Mouse (Mus musculus) kidney, adult 11 months (tissue): ENCODE results near the gene Serpinf1.

ENCODE experiments used
- DNase-seq: peaks from one replicate; pipeline ENCODE4 v3.0.0; 2022

Gene Serpinf1

DNA sequence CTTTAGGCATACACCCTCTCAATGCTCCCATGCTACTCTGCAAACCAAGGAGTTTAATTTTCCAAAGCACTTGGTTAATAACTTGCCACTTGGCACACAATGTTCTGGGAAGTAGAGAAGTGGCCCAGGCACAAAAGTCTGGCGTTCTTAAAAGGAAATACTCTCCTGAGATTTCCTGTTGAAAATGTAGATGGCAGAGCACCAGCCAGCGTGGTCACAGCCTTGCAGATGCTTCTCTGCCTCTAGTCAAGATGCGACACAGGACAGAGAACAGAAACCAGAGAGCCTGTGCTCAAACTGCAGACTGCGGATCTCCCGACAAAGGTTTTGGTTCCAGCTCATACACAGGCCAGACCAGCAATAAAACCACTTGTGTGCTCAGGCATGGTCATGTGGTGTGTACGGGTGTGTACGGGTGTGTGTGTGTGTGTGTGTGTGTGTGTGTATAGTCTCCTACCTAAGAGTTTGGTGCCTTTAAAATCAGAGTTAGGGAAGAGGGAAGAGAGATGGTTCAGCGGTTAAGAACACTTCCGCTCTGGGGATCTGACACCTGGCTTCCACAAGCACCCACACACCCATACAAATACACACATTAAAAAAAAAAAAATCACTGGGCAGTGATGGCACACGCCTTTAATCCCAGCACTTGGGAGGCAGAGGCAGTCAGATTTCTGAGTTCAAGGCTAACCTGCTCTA is 32.7 kb upstream of the Serpinf1 start:
- DNase-seq, result no peak

DNA sequence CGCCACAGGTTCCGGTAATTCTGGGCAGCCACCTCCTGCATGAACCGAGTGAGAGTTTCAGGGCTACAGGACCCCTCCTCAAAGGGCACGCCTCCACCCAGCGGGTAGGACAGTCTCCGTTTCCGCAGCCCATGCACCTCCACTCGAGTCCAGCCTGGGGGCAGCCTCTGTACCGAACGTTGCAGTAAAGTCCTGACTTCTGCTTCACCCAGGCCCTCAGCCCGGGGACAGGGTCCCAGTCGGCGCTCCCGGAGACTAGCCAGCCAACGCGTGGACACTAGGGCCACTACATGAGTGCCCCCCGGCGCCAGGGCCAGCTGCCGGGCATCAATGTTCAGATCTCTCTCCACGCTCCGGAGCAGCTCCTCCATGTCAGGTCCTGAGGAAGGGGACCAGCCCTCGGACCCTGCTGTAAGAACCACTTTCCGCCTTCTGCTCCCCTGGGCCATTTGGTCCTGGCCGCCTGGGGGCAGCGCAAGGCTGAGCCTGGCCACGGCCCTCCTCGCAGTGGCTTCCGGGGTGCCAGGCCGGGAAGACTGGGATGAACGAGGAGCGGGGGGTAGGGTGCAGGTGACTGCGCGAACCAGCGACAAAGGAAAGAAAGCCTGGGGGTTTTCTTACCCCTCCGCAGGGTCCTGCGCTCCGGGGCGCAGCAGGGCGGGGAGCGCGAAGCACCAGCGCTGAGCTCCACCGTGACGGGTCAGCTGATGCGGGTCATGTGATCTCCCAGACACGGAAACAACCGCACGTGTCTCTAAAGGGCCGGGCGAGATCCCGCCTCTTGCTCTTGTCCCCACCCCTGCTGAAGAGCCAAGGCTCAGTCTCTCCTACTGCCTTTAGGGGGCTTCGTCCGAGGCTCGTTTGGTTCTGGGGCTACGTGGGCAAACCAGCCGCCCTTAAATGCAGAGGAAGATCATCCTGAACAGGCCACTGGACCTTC is 31.8 kb upstream of the Serpinf1 start, which contains the start of gene Wdr81:
TSS of gene Wdr81 (minus strand) at position 727 of the 940 bp plus-strand sequence.
- peak; percentile 90 for DNase-seq

DNA sequence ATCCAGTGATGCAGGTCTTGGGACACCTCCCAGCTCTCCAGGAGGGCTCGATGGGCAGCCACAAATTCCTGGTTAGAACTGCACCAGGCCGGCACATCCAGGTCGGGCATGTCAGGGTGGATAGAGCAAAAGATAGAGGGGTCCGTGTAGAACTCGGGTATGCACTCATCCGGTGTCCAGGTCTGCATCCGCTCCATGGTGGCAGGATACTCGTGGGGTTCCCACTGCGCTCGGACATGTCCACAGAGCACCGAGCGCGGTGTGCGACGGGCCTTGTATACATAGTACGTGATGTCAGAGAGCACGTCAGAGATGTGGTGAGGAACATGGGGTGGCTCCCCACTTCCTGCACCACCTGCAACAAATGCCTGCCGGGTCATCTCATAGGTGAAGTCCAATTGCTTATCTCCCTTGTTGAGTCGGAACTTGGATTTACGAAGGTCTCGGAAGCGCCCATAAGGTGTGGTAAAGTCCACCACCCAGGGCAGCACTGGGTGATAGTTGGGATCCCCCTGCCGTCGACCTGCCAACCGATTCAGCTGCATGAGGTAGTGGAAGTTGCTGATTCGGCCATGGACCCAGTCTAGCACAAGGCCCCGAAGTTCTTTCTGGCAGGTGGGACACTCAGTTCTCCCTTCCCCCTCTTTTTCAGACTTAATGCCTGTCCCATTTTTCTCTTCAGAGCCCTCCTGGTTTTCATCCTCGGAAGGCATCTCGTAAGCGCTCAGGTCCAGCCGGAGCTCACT is 30.5 kb upstream of the Serpinf1 start:
- DNase-seq, result no peak

DNA sequence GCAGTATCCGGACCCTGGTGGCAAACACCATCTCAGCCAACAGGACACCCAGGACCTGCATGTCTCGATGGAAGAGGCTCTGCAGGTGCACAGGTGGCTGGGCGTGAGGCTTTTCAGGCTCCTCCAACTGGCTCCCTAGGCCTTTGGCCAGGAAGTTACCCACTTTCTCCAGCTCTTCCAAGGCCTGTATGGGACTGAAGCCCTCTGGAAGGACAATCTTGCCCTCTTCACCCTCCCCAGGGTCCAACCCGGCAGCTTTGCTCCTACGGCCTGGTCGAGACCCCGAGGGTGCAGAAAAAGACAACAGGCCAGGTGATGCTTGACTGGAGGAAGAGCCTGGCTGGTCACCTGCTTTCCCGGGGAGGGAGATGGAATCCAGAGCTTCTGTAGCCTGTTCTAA is 29.6 kb upstream of the Serpinf1 start:
- DNase-seq, result no peak

DNA sequence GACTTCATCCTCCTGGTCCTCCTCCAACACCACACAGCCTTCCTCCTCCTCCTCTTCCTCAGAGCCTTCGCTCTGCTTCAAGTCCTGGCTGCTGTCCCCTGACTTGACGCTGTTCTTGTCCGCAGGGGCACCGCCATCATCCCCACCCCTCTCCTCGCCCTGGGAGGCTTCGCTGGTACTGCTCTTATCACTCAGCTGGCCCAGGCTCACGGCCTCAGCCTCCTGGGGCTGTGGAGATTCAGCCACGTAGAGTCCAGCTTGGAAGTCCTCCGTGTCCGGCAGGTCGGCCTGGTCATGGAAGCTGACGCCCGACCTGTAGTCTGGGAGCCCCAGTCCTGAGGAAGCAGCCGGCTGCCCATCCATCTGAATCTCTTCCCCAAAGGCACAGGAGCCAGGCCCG is 28.4 kb upstream of the Serpinf1 start:
- no peak for DNase-seq

DNA sequence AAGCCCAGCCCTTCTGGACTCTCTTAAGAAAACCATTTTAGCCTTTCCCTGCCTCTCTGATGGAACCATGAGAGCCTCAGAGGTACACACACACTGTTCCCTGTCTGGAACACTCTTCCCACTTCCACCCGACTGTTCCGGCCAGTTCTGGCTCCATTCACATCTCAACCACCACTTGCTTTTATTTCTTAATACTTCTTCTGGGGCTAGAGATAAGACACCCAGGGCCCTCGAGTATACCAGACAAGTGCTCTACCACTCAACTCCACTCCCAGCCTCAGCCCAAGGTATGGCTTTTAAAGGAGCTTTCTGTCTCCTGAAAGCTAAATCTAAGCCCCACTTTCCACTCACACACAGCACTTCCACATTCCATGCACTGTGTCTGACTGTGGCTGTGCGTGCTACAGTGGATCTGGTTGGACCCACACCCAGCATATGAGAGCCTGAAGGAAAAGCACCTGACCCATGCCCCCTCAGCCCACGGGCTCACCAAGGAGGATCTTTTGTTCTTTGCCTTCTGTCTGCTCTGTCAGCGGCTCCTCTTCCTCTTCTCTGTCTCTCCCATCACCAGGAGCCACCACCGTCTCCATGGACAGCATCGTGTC is 27.9 kb upstream of the Serpinf1 start:
- DNase-seq, result no peak

DNA sequence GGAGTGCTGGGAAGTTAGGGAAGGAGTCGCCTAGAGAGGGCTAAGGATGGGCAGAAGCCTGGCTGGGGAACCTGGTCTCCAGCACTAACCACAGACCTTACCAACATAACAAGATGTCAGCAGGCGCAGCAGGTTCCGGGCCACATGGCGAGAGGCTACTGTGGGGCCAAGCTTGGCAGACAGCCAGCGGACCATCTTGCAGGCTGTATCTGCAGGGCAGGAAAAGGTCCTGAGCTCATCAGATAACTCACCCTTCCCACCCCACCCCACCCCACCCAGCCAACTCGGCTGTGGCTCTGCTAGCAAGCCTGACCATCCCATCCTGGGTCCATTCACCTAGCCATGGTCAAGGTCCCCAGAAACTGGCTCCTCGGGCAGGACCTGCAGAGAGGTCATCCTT is 27.2 kb upstream of the Serpinf1 start:
- no peak for DNase-seq

DNA sequence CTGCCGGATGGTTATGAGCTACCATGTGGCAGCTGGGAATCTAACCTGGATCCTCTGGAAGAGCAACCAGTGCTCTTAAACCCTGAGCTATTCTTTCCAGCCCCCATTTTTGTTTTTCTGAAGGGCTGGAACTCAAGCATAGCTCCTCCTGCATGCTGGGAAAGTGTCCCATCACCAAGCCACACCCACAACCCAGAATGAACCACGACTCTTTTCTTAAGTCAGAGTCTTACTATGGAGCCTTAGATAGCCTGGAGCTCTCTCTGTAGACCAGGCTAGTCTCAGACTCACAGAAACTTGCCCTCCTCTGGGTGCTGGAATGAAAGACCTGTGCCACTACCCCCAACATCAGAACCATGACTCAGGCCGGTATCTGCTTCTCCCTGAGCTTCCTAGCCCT is 26.1 kb upstream of the Serpinf1 start:
- DNase-seq, result no peak

DNA sequence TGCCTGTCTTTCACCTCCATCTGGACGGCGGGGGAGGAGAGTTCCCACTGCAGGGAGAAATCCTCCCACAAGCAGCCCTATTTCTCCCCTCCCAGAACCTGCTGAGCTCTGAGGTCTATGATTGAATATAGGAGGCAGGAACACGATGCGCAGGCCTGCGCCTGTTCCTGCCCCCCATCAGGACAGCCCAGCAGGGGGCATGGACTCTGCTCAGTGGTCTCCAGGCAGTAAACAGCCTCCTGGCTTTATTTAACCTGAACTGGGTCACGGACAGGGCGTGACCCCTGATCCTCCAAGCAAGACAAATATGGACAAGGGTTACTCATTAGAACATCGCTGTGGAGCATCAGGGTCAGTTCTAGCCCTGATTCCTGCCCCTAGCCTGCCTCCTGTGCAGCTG is 21.2 kb upstream of the Serpinf1 start:
- peak; percentile 93 for DNase-seq

DNA sequence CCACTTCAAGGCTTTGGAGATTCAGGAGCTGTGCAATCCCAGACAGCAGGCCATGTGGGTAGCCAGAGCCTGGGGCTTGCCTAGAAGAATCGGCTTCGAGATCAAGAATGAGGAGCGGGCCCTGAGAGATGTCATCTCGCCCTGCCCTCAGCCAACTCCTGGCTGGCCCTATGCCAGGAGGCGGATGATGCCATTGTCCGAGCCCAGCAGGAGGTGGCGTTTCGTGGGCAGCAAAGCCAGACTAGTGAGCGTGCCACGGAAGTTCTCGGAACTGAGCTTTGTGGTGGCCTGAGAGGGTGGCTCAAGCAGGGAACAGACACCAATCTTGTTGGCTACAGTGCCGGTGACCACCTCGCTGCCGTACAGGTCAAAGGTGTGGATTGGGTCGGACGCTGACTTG is 19.1 kb upstream of the Serpinf1 start:
- peak; percentile 40 for DNase-seq

DNA sequence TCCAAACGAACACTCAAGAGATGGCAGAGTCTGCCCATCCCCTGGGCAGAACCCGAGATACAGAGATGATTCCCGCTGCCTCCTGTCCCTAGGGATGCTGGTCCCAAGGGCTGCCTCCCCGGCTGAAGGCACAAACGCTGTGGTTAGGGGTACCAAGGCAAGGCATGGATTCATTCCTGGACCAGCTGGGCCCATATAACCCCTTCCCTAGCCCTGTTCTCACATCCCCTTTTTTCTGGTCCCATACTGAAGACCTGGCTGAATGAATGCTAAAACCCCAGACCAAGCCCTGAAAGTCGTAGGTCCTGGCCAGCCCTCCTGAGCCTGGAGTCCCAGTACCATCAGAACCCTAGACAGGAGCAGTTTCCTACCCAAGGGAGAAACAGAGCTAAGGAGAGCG is 18.5 kb upstream of the Serpinf1 start:
- no peak for DNase-seq

DNA sequence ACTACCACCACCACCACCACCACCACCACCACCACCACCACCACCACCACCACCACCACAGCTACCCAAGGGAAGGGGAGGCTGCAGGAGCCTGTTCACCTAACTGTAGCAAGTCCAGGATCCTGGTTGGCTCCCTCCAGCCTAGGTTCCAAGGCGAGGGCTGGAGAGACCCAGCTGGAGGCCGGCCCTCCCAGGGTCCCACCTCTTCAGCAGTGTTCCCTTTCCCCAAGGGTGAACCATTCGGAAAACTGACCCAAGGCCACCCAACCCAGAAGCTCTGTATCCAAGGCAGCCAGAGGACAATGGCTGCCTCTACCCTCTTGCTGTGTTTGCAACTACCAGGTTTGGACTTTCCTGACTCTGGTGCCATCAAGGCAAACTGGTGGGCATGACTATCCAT is 17.4 kb upstream of the Serpinf1 start:
- no peak for DNase-seq

DNA sequence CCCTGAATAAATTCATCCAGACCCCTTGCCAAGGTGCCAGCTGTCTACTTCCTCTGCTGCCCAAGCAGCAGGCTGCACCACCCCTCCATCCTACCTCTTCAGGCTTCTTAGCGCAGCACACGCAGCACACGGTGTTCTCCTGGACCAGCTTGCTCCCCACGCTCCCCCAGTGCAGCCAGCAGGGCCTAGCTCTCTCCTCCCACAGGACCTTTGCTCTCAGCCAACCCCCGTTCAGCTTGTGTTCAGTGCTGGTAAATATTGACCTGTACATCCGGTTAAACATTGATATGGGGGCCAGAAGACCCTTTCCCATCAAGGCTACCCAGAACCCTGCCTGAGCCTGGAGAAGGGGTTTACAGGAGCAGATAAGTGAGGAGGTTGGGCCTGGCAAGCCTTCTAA is 16.9 kb upstream of the Serpinf1 start, which contains the start of gene Serpinf2:
TSS of gene Serpinf2 (minus strand) at position 229 of the 400 bp plus-strand sequence.
- DNase-seq, result peak; percentile 74

DNA sequence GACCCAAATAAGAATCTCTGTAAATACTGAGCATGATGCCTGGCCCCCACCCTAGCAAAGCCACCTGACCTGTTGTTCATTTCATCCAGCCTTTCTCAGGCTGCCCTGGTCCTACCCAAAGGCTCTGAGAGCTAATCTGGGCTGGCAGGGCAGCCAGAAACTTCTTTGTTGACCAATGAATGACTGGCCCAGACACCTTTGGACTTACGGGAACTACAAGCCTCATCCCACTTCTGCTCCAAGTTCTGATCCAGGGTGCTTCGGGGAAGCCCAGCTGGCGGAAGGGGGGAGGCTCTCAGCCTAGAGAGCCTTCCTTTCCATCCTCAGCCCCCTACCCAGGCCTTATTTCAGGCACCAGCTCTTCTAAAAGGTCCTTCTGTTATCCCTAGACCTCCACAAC is 16.3 kb upstream of the Serpinf1 start:
- DNase-seq, result peak; percentile 51

DNA sequence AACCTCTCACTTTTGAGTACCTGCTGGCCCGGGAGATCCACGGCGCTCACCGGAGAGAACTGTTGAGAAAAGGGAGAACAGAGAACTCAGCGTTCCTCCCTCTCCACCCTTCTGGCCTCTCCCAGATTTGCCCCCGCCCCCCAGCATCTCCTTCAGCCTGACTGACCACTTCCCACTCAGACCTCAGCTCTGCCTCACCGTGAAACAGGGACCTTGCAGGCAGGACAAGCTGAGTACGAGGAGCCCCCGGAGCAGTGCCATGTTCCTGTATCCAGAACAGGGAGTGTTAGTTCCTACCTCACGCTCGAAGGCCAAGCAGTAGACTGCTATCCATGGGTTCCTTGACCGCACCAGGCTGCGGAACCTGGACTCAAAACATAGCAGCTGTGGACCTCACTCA is 15.7 kb upstream of the Serpinf1 start:
- no peak for DNase-seq

DNA sequence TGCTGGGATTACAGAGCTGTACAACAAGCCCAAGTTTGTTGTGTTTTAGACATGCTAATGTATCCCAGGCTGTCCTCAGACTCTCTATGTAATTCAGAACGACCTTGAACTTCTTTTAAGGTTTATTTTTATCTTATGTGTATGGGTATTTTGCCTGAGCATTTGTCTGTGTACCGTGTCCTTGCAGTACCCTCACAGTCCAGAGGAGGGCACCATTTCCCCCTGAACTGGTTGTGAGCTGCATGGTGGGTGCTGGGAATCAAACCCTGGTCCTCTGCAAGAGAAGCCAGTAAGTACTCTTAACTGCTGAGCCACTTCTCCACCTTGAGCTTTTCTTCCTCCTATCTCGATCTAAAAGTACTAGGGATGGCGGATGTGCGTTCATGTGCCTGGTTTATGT is 11.6 kb upstream of the Serpinf1 start:
- no peak for DNase-seq

DNA sequence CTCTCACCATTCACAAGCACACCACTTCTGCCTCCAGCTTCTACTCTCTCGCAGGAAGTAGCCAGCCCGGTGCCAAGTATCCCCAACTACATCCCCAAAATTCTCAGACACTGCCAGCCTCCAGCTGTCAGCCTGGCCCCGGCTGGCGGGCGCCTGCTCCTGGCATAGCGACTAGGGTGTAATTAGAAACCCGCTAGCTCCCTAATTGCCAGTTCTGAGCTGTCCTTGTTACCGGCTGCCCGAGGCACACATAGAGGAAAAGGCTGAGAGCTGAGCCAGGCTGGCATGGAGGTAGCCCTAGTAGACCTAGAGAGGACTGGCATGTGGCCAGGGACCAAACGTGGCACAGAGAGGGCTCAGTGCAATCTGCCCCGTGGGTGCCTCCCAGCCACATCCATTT is 8.8 kb upstream of the Serpinf1 start:
- no peak for DNase-seq

DNA sequence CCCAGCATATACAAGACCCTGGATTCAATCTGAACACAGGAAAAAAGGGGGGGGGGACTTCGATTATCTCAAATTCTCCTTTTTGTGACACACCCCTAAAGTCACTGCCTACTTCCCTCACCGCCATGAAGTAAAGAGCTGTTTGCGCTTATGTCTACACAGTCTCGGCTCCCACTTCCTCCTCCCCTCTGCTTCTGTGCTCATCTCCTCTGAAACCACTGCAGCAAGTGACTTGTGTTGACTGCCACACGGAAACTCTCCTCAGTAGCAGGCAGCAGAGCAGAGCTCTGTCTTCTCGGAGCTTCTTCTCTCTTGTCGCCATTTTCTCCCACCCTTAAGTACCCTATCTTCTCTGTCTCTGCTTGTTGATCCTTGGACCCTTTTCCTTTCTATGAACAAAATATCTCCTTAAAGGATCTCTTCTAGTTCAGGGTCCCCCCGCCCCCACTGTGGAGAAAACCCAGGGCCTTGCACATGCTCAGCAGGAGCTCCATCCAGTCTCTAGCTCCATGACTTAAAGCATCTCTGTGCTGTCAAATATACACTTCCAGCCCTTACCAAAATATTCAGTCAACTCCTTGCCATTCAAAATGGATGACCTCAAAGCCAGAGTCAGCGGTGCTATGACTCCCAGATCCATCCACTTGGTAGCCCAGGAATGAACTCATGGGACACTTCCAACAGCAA is 6.7 kb upstream of the Serpinf1 start:
- no peak for DNase-seq

DNA sequence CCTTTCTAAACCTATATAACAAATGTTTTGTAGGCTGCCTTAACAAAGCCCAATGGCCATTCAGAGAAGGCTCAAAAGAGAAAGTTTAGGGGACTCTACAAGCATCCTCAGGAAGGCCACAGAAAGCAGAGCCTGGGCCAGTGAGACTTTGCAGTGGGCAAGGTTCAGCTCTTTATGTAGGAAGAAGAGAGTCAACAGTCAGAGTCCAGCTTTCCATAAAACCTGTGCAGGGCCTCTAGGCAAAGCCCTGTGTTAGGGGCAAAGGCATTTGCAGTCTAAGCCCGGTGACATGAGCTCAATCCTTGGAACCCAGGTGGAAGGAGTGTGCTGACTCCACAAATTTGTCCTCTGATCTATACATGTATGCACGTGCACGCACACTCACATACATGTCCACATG is 2.0 kb upstream of the Serpinf1 start:
- DNase-seq, result no peak

DNA sequence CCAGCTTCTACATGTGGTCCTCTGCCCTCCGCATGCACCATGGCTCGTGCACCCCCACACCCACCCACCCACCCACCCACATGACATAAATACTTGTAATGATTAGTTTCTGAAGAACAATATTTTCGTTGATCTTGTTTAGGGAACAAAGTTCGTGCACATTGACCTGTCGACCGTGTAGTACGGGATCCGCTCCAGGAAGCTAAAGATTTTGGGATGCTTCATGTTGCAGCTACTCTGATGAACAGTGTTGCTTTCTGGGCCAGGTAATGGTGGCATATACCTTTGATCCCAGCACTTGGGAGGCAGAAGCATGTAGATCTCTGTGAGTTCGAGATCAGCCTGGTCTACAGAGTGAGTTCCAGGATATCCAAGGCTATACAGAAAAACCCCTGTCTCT is 1.5 kb upstream of the Serpinf1 start:
- DNase-seq, result no peak

DNA sequence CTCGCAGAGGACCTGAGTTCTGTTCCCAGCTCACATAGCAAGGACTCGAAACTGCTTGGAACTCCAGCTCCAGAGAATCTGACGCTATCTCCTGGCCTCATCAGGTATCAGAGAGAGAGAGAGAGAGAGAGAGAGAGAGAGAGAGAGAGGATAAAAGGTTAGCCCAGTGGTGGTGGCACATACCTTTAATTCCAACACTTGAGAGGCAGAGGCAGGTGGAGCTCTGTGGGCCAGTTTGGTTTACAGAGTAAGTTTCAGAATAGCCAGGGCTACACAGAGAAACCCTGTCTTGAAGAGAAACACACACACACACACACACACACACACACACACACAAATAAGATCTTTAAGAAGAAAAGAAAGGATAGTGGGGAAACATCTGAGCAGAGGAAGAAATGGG is 590 bp upstream of the Serpinf1 start:
- no peak for DNase-seq

DNA sequence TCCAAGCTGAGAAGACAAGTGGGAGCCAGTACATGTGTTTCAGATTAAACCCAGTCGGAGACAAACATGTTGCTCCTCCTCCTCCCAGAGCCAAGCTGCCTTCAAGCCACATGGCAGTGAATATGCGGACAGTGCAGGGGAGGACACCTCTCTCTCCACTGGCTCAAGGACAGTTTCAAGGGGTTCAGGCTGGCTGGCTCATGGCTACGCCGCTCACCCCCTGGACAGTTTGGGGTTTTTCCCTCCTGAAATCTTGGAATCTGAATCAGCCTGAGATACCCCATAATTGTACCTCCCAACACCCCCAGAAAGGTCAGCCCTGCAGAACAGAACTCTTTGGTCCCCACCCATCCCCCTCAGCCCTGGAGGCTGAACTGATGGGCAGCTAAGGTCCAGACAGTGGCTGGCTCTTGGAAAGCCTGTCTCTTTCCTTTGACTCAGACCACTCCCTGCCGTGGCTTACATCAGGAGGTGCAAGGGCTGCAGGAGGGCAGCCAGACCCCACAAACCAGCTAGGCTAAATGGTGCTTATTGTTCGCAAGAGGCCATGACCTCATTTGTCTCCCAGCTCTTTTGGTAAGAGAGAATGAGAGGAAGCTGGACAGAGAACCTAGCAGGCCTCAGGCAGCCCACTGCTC is 1.0 kb downstream of the Serpinf1 start:
- DNase-seq, result no peak
